Mouse (Mus musculus) heart, postnatal 14 days (tissue): ENCODE data around the gene Slc7a8. TPM values are rescaled to one million over a fixed set of nuclear protein-coding genes. Genes with fewer than 3 reads are reported as not detected.

Experiments used
- total RNA-seq, 2 experiments: library from RNA; stranded (reverse); gene quantifications; 2 replicates each; pipeline ENCODE4 v1.2.3; 2021

The Slc7a8 gene
- total RNA-seq, 2 experiments from 2014 or later, result 3.2 to 3.7 TPM

Other genes starting within 250 kb of the Slc7a8 start
- 1 to 10 TPM; 5.2 to 6.1 TPM for gene Haus4, start 227.3 kb downstream of the Slc7a8 start, total RNA-seq
- gene Ajuba, start 204.4 kb downstream of the Slc7a8 start, total RNA-seq, result 10 to 100 TPM; 10.2 to 10.7 TPM
- gene 4931414P19Rik, start 176.0 kb downstream of the Slc7a8 start, total RNA-seq, result 1 to 10 TPM; 5.0 to 6.0 TPM
- gene Psmb5, start 163.9 kb downstream of the Slc7a8 start, total RNA-seq, result 100 to 1,000 TPM; 186 to 196 TPM
- 1 to 10 TPM in 1 of 2 experiments, not detected in 1; 1.1 TPM for gene Psmb11, start 160.5 kb downstream of the Slc7a8 start, total RNA-seq
- gene Gm17606, start 141.0 kb downstream of the Slc7a8 start, total RNA-seq, result not detected
- gene Cdh24, start 140.6 kb downstream of the Slc7a8 start, total RNA-seq, result 1 to 10 TPM; 1.1 to 1.6 TPM
- gene 1700123O20Rik, start 95.7 kb downstream of the Slc7a8 start, total RNA-seq, result 10 to 100 TPM; 17.2 to 18.6 TPM
- gene Acin1, start 95.0 kb downstream of the Slc7a8 start, total RNA-seq, result 100 to 1,000 TPM; 105 to 106 TPM
- not detected for gene Gm29776, start 83.1 kb downstream of the Slc7a8 start, total RNA-seq
- gene Cebpe, start 69.8 kb downstream of the Slc7a8 start, total RNA-seq, result not detected
- gene Rnf212b, start 32.2 kb upstream of the Slc7a8 start, total RNA-seq, result not detected
- 1 to 10 TPM; 6.7 to 8.6 TPM for gene Homez, start 89.0 kb upstream of the Slc7a8 start, total RNA-seq
- gene Ppp1r3e, start 95.6 kb upstream of the Slc7a8 start, total RNA-seq, result 1 to 10 TPM; 2.8 to 5.2 TPM
- gene Bcl2l2, start 101.4 kb upstream of the Slc7a8 start, total RNA-seq, result 10 to 100 TPM; 35.1 to 39.2 TPM
- 1 to 10 TPM; 4.1 to 8.1 TPM for gene Gm20521, start 101.5 kb upstream of the Slc7a8 start, total RNA-seq
- 10 to 100 TPM; 66.9 to 77.6 TPM for gene Pabpn1, start 110.6 kb upstream of the Slc7a8 start, total RNA-seq
- 1 to 10 TPM; 3.4 to 5.6 TPM for gene Slc22a17, start 131.2 kb upstream of the Slc7a8 start, total RNA-seq
- gene Efs, start 144.2 kb upstream of the Slc7a8 start, total RNA-seq, result 1 to 10 TPM; 4.1 to 4.6 TPM
- gene Il25, start 150.7 kb upstream of the Slc7a8 start, total RNA-seq, result not detected
- under 1 TPM; 0.49 to 0.60 TPM for gene Cmtm5, start 154.3 kb upstream of the Slc7a8 start, total RNA-seq
- gene Myh6, start 185.0 kb upstream of the Slc7a8 start, total RNA-seq, result over 10,000 TPM; 23,215 to 24,603 TPM
- gene Gm17428, start 195.0 kb upstream of the Slc7a8 start, total RNA-seq, result not detected
- gene Myh7, start 212.7 kb upstream of the Slc7a8 start, total RNA-seq, result 1,000 to 10,000 TPM; 2,004 to 2,187 TPM
- gene Ngdn, start 233.5 kb upstream of the Slc7a8 start, total RNA-seq, result 10 to 100 TPM; 23.4 to 28.4 TPM